Mouse (Mus musculus) MEL (cell line): ENCODE results near the gene 2410002F23Rik. TPM values are rescaled to one million over a fixed set of nuclear protein-coding genes. Genes with fewer than 3 reads are reported as not detected.
A peak's percentile ranks its signal among the peaks of the same experiment; 100 is the strongest.

Experiments used
- DNase-seq: peaks from one replicate; pipeline ENCODE4 v3.0.0; 2011; ENCODE audit warnings: low read depth, low spot score
- H3K27ac ChIP-seq: 2 replicates; pipeline ENCODE4 v1.5.1; 2012; ENCODE audit warnings: low read depth, mild to moderate bottlenecking, control low read depth, low read length, moderate library complexity; ENCODE audit not compliant: control insufficient read depth
- H3K27me3 ChIP-seq, 2 experiments: fragments of 150-350 bp in 1 of 2; sonication (generic) in 1 of 2; 2 replicates each; pipeline ENCODE4 v1.6.1; 2012; ENCODE audit warnings: low read length in 2 of 2, mild to moderate bottlenecking in 2 of 2, improper control_type of control experiment in 1 of 2, moderate library complexity in 1 of 2; ENCODE audit not compliant: insufficient read depth in 2 of 2, control insufficient read depth in 1 of 2
- H3K36me3 ChIP-seq, 2 experiments: 2 replicates each; pipeline ENCODE4 v1.6.1; 2012 to 2014; ENCODE audit warnings: low read length in 2 of 2, improper control_type of control experiment in 1 of 2, inconsistent platforms in 1 of 2, mild to moderate bottlenecking in 1 of 2; ENCODE audit not compliant: insufficient read depth in 2 of 2, control insufficient read depth in 1 of 2
- H3K4me1 ChIP-seq, 2 experiments: fragments of 150-350 bp in 1 of 2; sonication (generic) in 1 of 2; 2 replicates each; pipeline ENCODE4 v1.6.1; 2012; ENCODE audit warnings: low read length in 2 of 2, improper control_type of control experiment in 1 of 2, mild to moderate bottlenecking in 1 of 2; ENCODE audit not compliant: insufficient read depth in 2 of 2, control insufficient read depth in 1 of 2
- H3K4me3 ChIP-seq, 2 experiments: fragments of 150-350 bp in 1 of 2; sonication (generic) in 1 of 2; 2 replicates each; pipeline ENCODE4 v1.5.1; 2012; ENCODE audit warnings: low read depth in 2 of 2, low read length in 2 of 2, mild to moderate bottlenecking in 2 of 2, moderate library complexity in 2 of 2, control low read depth in 1 of 2, improper control_type of control experiment in 1 of 2; ENCODE audit not compliant: control insufficient read depth in 1 of 2, insufficient read depth in 1 of 2
- H3K79me2 ChIP-seq: 2 replicates; pipeline ENCODE4 v1.6.1; 2012; ENCODE audit warnings: mild to moderate bottlenecking, low read length, moderate library complexity; ENCODE audit not compliant: control insufficient read depth, poor library complexity, insufficient read depth
- H3K9ac ChIP-seq: 2 replicates; pipeline ENCODE4 v1.6.1; 2012; ENCODE audit warnings: low read depth, mild to moderate bottlenecking, control low read depth, low read length, moderate library complexity; ENCODE audit not compliant: control insufficient read depth, poor library complexity, severe bottlenecking
- H3K9me3 ChIP-seq: fragments of 150-350 bp; sonication (generic); replicated peaks from 2 replicates; pipeline ENCODE4 v1.6.1; 2012; ENCODE audit warnings: mild to moderate bottlenecking, low read length, improper control_type of control experiment, moderate library complexity; ENCODE audit not compliant: insufficient read depth
- BHLHE40 ChIP-seq: IDR thresholded peaks from 2 replicates; pipeline ENCODE4 v1.6.1; 2012; ENCODE audit warnings: low read depth, mild to moderate bottlenecking, inconsistent platforms, low read length, improper control_type of control experiment, borderline replicate concordance
- CTCF ChIP-seq, 3 experiments: IDR thresholded peaks in 2 of 3; conservative IDR thresholded peaks in 1 of 3; 2 replicates each; pipeline ENCODE4 v1.5.1; 2011 to 2012; ENCODE audit warnings: low read length in 3 of 3, low read depth in 2 of 3, mild to moderate bottlenecking in 2 of 3, improper control_type of control experiment in 1 of 3, inconsistent platforms in 1 of 3, mixed read lengths in 1 of 3, moderate library complexity in 1 of 3; ENCODE audit not compliant: control insufficient read depth in 1 of 3, insufficient read depth in 1 of 3, poor library complexity in 1 of 3, severe bottlenecking in 1 of 3
- GATA1 ChIP-seq: IDR thresholded peaks from 2 replicates; pipeline ENCODE4 v1.6.1; 2011; ENCODE audit warnings: low read depth, low read length, improper control_type of control experiment
- HCFC1 ChIP-seq: IDR thresholded peaks from 2 replicates; pipeline ENCODE4 v1.6.1; 2012; ENCODE audit warnings: low read depth, mild to moderate bottlenecking, inconsistent platforms, low read length, improper control_type of control experiment, moderate library complexity
- JUND ChIP-seq: IDR thresholded peaks from 2 replicates; pipeline ENCODE4 v1.6.1; 2011; ENCODE audit warnings: low read depth, mild to moderate bottlenecking, improper control_type of control experiment, low read length
- KAT2A ChIP-seq: conservative IDR thresholded peaks from 2 replicates; pipeline ENCODE4 v1.6.1; 2012; ENCODE audit warnings: low read depth, low read length, improper control_type of control experiment, inconsistent platforms
- MEF2A ChIP-seq: IDR thresholded peaks from 2 replicates; pipeline ENCODE4 v1.6.1; 2014; ENCODE audit warnings: low read depth, mild to moderate bottlenecking, inconsistent platforms, low read length, improper control_type of control experiment; ENCODE audit not compliant: poor library complexity, insufficient replicate concordance, severe bottlenecking; ENCODE audit errors: extremely low read depth
- POLR2AphosphoS2 ChIP-seq: IDR thresholded peaks from 2 replicates; pipeline ENCODE4 v1.6.1; 2011; ENCODE audit warnings: low read length, improper control_type of control experiment
- SMC3 ChIP-seq: IDR thresholded peaks from 2 replicates; pipeline ENCODE4 v1.6.1; 2011; ENCODE audit warnings: low read depth, low read length, improper control_type of control experiment
- TAL1 ChIP-seq: IDR thresholded peaks from 2 replicates; pipeline ENCODE4 v1.6.1; 2012; ENCODE audit warnings: mild to moderate bottlenecking, inconsistent platforms, low read length, moderate library complexity, mixed read lengths
- TCF12 ChIP-seq: IDR thresholded peaks from 2 replicates; pipeline ENCODE4 v1.6.1; 2014; ENCODE audit warnings: low read depth, mild to moderate bottlenecking, inconsistent platforms, low read length, improper control_type of control experiment, moderate library complexity
- USF1 ChIP-seq: IDR thresholded peaks from 2 replicates; pipeline ENCODE4 v1.6.1; 2014; ENCODE audit warnings: low read depth, mild to moderate bottlenecking, inconsistent platforms, low read length, improper control_type of control experiment, moderate library complexity
- ZKSCAN1 ChIP-seq: IDR thresholded peaks from 2 replicates; pipeline ENCODE4 v1.6.1; 2012; ENCODE audit warnings: low read depth, mild to moderate bottlenecking, inconsistent platforms, low read length, improper control_type of control experiment, moderate library complexity
- ZNF384 ChIP-seq: IDR thresholded peaks from 2 replicates; pipeline ENCODE4 v1.6.1; 2012; ENCODE audit warnings: low read depth, mild to moderate bottlenecking, inconsistent platforms, low read length, improper control_type of control experiment
- polyA plus RNA-seq, 2 experiments: library from polyadenylated mRNA; stranded (reverse) in 1 of 2; unstranded in 1 of 2; fragments of >175 nt in 1 of 2; fragments of >200 nt in 1 of 2; gene quantifications; 2 replicates each; pipeline versions ENCODE4 v1.2.1 to v1.2.4; 2012; ENCODE audit warnings: low replicate concordance in 2 of 2, low read depth in 1 of 2; ENCODE audit not compliant: insufficient read length in 2 of 2, insufficient read depth in 1 of 2, missing spikeins in 1 of 2
- total RNA-seq: library from RNA; depleted of rRNA; stranded (reverse); fragments of 300-350 nt; gene quantifications from 2 replicates; pipeline ENCODE4 v1.2.3, GENCODE M21; 2012

Gene 2410002F23Rik
- total and polyA plus RNA-seq, 3 experiments = 148 to 841 (median 174) TPM

- H3K79me2 ChIP-seq = no peaks in the 10 kb centered on the region
- TF ChIP-seq SMC3 = no peak
- TF ChIP-seq GATA1 = no peak
- no peak for TF ChIP-seq KAT2A
- TF ChIP-seq BHLHE40 = no peak
- no peak for TF ChIP-seq CTCF (IDR thresholded peaks at IDR 0.05 in 2 of 3, conservative IDR thresholded peaks at IDR 0.05 in 1 of 3; ENCODE audit: control insufficient read depth in 1 of 3, insufficient read depth in 1 of 3, low read depth in 2 of 3, low read length in 3 of 3, poor library complexity in 1 of 3, severe bottlenecking in 1 of 3)
- TF ChIP-seq TAL1 = no peak
- TF ChIP-seq ZNF384 = no peak
- TF ChIP-seq TCF12 = no peak
- TF ChIP-seq ZKSCAN1 = no peak
- no peak for TF ChIP-seq USF1
- TF ChIP-seq MEF2A = no peak
- TF ChIP-seq HCFC1 = no peak
- no peaks in the 10 kb centered on the region for H3K27me3 ChIP-seq
- peaks cover 10 to 31% of the 10 kb centered on the region in 2 experiments for H3K4me1 ChIP-seq
- no peak overlapping the region for H3K9ac ChIP-seq
- DNase-seq = no peak
- H3K36me3 ChIP-seq = peaks cover 0 to 10% of the 10 kb centered on the region in 2 experiments; a peak in 2 of 4 replicates
- H3K4me3 ChIP-seq = no peak overlapping the region
- H3K9me3 ChIP-seq = no peaks in the 10 kb centered on the region
- no peak overlapping the region for H3K27ac ChIP-seq
These were observed 5.8 kb upstream of the 2410002F23Rik start for GRCm38 (mm10) chr7:44240712-44241111.

GRCm38 (mm10) chr7:44241163-44241562 lies 5.4 kb upstream of the 2410002F23Rik start:
- Histone ChIP-seq H3K4me3 (no peak overlapping the region), H3K36me3 (peaks cover 0 to 10% of the 10 kb centered on the region in 2 experiments; a peak in 2 of 4 replicates), H3K79me2 (peaks cover 4% of the 10 kb centered on the region), H3K27ac (no peak overlapping the region), H3K9me3 (no peaks in the 10 kb centered on the region), H3K27me3 (no peaks in the 10 kb centered on the region), H3K4me1 (peaks cover 10 to 30% of the 10 kb centered on the region in 2 experiments), H3K9ac (no peak overlapping the region)
- no peak for DNase-seq
- TF ChIP-seq CTCF (IDR thresholded peaks at IDR 0.05 in 2 of 3, conservative IDR thresholded peaks at IDR 0.05 in 1 of 3; ENCODE audit: control insufficient read depth in 1 of 3, insufficient read depth in 1 of 3, low read depth in 2 of 3, low read length in 3 of 3, poor library complexity in 1 of 3, severe bottlenecking in 1 of 3) (peak in 2 of 3 experiments; percentile 19 to 26; a peak in 1 of 6 replicates), HCFC1 (no peak)

GRCm38 (mm10) chr7:44244080-44244479 lies 2.4 kb upstream of the 2410002F23Rik start:
- Histone ChIP-seq H3K4me3 (no peak overlapping the region), H3K27ac (no peak overlapping the region), H3K27me3 (no peaks in the 10 kb centered on the region), H3K9me3 (no peaks in the 10 kb centered on the region), H3K79me2 (peaks cover 23% of the 10 kb centered on the region), H3K9ac (no peak overlapping the region), H3K4me1 (peaks cover 9 to 30% of the 10 kb centered on the region in 2 experiments), H3K36me3 (peaks cover 7 to 22% of the 10 kb centered on the region in 2 experiments)
- DNase-seq = no peak
- TF ChIP-seq JUND (no peak), POLR2AphosphoS2 (peak; percentile 8; the same call in 1 of the 2 replicates)
